Mouse (Mus musculus) myocyte (in vitro differentiated cells): ENCODE measurements at regions not wholly inside any gene's neighbourhood (a gene's known extent, or its start where the extent isn't known, plus 50 kb on each side); places are given as distances from the start of the nearest gene placed in this dataset.

Experiments
- MAX ChIP-seq: IDR thresholded peaks from one replicate; pipeline ENCODE4 v1.6.1; 2011; ENCODE audit warnings: low read depth, mild to moderate bottlenecking, control low read depth
- MYOD1 ChIP-seq, 3 experiments: IDR thresholded peaks; one replicate each; pipeline ENCODE4 v1.6.1; 2011; ENCODE audit warnings: control low read depth in 2 of 3, low read depth in 2 of 3, mild to moderate bottlenecking in 2 of 3, moderate library complexity in 1 of 3; ENCODE audit not compliant: insufficient read length in 2 of 3, control insufficient read depth in 1 of 3
- MYOG ChIP-seq, 3 experiments: IDR thresholded peaks; one replicate each; pipeline ENCODE4 v1.6.1; 2011; ENCODE audit warnings: control low read depth in 2 of 3, low read depth in 2 of 3, mild to moderate bottlenecking in 2 of 3; ENCODE audit not compliant: insufficient read length in 2 of 3, control insufficient read depth in 1 of 3, insufficient read depth in 1 of 3
- POLR2A ChIP-seq: IDR thresholded peaks from one replicate; pipeline ENCODE4 v1.6.1; 2011; ENCODE audit warnings: low read depth, mild to moderate bottlenecking, control low read depth, moderate library complexity; ENCODE audit not compliant: insufficient read length
- POLR2AphosphoS2 ChIP-seq: IDR thresholded peaks from one replicate; pipeline ENCODE4 v1.6.1; 2011; ENCODE audit warnings: low read depth, control low read depth; ENCODE audit not compliant: insufficient read length
- USF1 ChIP-seq: IDR thresholded peaks from one replicate; pipeline ENCODE4 v1.6.1; 2011; ENCODE audit warnings: low read depth, mild to moderate bottlenecking, control low read depth, moderate library complexity

DNA sequence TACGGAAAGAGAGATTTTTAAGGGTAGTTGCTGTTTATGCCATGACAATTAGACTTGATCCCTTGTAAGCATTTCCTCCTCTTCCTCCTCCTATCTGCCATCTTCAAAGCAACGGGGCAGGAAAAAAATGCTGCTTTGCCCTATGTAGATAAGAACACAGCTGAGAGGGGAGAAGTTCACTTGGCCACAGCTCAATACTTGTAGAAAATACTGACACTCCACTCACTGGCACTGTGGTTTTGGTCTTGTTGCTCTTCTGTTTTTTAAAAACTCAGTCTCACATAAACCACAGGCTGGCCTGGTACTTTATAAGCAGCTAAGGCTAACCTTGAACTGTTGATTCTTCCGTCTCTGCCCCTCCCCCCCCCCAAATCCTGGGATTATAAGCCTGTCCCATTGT is 172.9 kb upstream of the Id2 start:
- no peak for TF ChIP-seq POLR2A
- TF ChIP-seq MYOD1 (IDR thresholded peaks at IDR 0.05; ENCODE audit: control insufficient read depth in 1 of 3, insufficient read length in 2 of 3, low read depth in 2 of 3): no peak
- no peak for TF ChIP-seq POLR2AphosphoS2
- no peak for TF ChIP-seq MAX
- TF ChIP-seq USF1: no peak
- no peak for TF ChIP-seq MYOG (IDR thresholded peaks at IDR 0.05; ENCODE audit: control insufficient read depth in 1 of 3, insufficient read depth in 1 of 3, insufficient read length in 2 of 3, low read depth in 2 of 3)
